Mouse (Mus musculus): Measurements from ENCODE around the gene 4930438A08Rik. TPM values are rescaled to one million over a fixed set of nuclear protein-coding genes. Genes with fewer than 3 reads are reported as not detected.
"Not testable (repeated sequence)": the region's sequence is repeated elsewhere in the genome, so short reads cannot be mapped to it uniquely, and the experiment has no call there.

4930438A08Rik gene
- polyA plus RNA-seq (2015; fragmentation: Nextera tagmentation; extraction: Ambion mirVana): not detected in 2 replicates

DNA sequence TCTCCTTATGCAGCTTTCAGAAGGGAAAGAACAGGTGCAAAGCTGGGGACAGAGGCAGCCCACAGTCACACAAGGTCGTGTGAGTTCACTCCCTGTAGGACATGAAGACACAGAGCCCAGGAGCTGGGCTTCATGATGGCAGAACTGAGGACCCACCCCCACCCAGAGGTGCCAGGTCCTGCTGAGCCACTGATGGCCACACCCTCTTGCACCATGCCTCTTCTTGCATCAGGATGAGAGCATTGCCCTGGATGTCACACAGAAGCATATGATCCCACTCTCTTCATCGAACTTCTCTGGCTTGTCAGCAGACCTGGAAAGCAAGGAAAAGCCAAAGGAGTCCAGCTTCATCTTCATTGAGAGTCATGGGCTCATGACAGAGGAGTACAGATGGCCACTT is at the start of gene 4930438A08Rik:
4930438A08Rik (plus strand) TSS at position 228 of the 400 bp plus-strand sequence.
- no peak within 1 kb of the TSS for H3K9ac ChIP-seq
- no peak for ATAC-seq (ENCODE audit: extremely low read depth, insufficient number of reproducible peaks, low FRiP score, low TSS enrichment)

GRCm38 (mm10) chr11:58224872-58225271 is 49.7 kb upstream of the 4930438A08Rik start:
- H3K4me1 ChIP-seq: peaks cover 24% of the 10 kb centered on the region
- not testable (repeated sequence) for H3K4me3 ChIP-seq; H3K9ac ChIP-seq; H3K27me3 ChIP-seq (replicated peaks); ATAC-seq (ENCODE audit: extremely low read depth, insufficient number of reproducible peaks, low FRiP score, low TSS enrichment); H3K9me3 ChIP-seq; H3K4me2 ChIP-seq; H3K36me3 ChIP-seq
- 69% methylated on average over 2 of the region's 2 CpGs for WGBS
- H3K27ac ChIP-seq (replicated peaks): 0 out of 2 replicates have a peak overlapping the region, but pooled peaks have one; percentile 28

More for the DNA sequence above, at the start of gene 4930438A08Rik:
- H3K4me3 ChIP-seq: no peak within 1 kb of the TSS
- H3K4me2 ChIP-seq: no peak within 1 kb of the TSS
- WGBS: 60% methylated on average over 2 of the region's 2 CpGs
- no peaks in the 10 kb centered on the region for H3K4me1 ChIP-seq
- H3K9me3 ChIP-seq: no peaks in the 10 kb centered on the region
- H3K27me3 ChIP-seq (replicated peaks): peaks cover 39% of the 10 kb centered on the region
- H3K27ac ChIP-seq (replicated peaks): no peak within 1 kb of the TSS
- no peaks in the 10 kb centered on the region for H3K36me3 ChIP-seq

DNA sequence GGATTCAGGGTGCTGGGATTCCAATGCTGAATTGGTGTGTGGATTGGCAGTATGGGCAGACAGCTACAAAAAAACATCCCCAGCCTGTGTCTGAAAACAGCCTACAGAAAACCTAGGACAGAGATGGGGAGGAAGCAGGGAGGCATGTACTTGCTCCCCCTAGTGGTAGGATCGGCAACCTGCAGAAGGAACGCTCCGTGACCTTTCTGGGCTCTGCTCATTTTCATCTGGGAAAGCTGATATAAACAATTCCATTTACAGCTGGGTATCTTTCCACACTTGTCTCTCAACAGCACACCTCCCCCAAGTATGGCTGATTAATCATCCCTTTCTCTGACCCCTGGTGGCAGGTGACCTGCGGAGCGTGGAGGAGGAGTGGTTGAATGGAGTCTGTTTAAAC is 48.9 kb upstream of the 4930438A08Rik start:
- H3K4me2 ChIP-seq: peak overlapping the region; percentile 54
- no peaks in the 10 kb centered on the region for H3K36me3 ChIP-seq
- ATAC-seq (ENCODE audit: extremely low read depth, insufficient number of reproducible peaks, low FRiP score, low TSS enrichment): no peak
- 3% methylated on average over 5 of the region's 5 CpGs for WGBS
- no peak overlapping the region for H3K9ac ChIP-seq
- H3K4me1 ChIP-seq: peaks cover 24% of the 10 kb centered on the region
- H3K4me3 ChIP-seq: no peak overlapping the region
- H3K9me3 ChIP-seq: no peaks in the 10 kb centered on the region
- H3K27me3 ChIP-seq (replicated peaks): peaks cover 4% of the 10 kb centered on the region; the same call in 1 of the 2 replicates
- peak overlapping the region; percentile 8; the same call in 1 of the 2 replicates for H3K27ac ChIP-seq (replicated peaks)

GRCm38 (mm10) chr11:58226425-58226824 is 48.2 kb upstream of the 4930438A08Rik start:
- H3K9me3 ChIP-seq: no peaks in the 10 kb centered on the region
- no peaks in the 10 kb centered on the region for H3K36me3 ChIP-seq
- H3K4me2 ChIP-seq: no peak overlapping the region
- no peak for ATAC-seq (ENCODE audit: extremely low read depth, insufficient number of reproducible peaks, low FRiP score, low TSS enrichment)
- peaks cover 8% of the 10 kb centered on the region for H3K27me3 ChIP-seq (replicated peaks)
- no peak overlapping the region for H3K4me3 ChIP-seq
- peaks cover 24% of the 10 kb centered on the region for H3K4me1 ChIP-seq
- H3K27ac ChIP-seq (replicated peaks): no peak overlapping the region
- H3K9ac ChIP-seq: no peak overlapping the region

DNA sequence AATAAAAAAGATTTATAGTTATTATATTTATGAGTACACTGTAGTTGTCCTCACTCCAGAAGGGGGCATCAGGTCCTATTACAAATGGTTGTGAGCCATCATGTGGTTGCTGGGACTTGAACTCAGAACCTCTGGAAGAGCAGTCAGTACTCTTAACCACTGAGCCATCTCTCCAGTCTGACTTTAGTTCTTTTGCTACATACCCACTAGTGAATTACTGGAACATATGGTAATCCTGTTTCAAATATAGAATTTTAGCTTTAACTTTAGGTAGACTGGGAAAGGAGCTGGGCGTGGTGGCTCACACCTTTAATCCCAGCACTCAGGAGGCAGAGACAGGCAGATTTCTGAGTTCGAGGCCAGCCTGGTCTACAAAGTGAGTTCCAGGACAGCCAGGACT is 46.6 kb upstream of the 4930438A08Rik start:
- ATAC-seq (ENCODE audit: extremely low read depth, insufficient number of reproducible peaks, low FRiP score, low TSS enrichment); H3K9me3 ChIP-seq; H3K27ac ChIP-seq (replicated peaks); H3K4me2 ChIP-seq; H3K36me3 ChIP-seq; H3K9ac ChIP-seq; H3K27me3 ChIP-seq (replicated peaks); H3K4me3 ChIP-seq: not testable (repeated sequence)
- H3K4me1 ChIP-seq: peaks cover 22% of the 10 kb centered on the region
- WGBS: 77% methylated on average over 2 of the region's 2 CpGs

- Histone ChIP-seq H3K4me1 (peaks cover 4% of the 10 kb centered on the region), H3K4me3 (no peak overlapping the region), H3K27ac (replicated peaks) (no peak overlapping the region), H3K4me2 (no peak overlapping the region), H3K27me3 (replicated peaks) (peaks cover 9% of the 10 kb centered on the region), H3K9ac (no peak overlapping the region), H3K9me3 (no peaks in the 10 kb centered on the region), H3K36me3 (no peaks in the 10 kb centered on the region)
- ATAC-seq (ENCODE audit: extremely low read depth, insufficient number of reproducible peaks, low FRiP score, low TSS enrichment): no peak
- 43% methylated on average over 16 of the region's 16 CpGs for WGBS
Measured at GRCm38 (mm10) chr11:58230396-58230910, 44.1 kb upstream of the 4930438A08Rik start.

DNA sequence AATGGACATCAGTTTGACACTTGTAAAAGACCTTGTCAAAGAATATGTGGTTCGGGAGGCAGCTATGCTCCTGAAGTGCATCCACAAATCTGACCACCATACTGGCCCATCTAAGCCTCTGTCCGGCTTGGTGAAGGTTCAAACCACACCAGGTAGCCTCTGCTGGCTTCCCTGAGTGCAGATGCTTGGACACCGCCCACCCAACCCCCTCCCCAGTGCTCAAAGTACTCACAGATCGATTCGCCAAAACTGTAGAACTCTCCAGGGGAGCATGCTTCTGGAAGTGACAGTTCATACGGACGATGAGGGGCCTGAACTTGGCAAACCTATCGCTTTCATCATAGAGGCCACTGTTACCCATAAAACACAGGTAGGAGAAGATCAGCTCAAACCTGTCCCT is 43.4 kb upstream of the 4930438A08Rik start:
- Histone ChIP-seq H3K4me3 (no peak overlapping the region), H3K27ac (replicated peaks) (no peak overlapping the region), H3K4me2 (no peak overlapping the region), H3K4me1 (no peaks in the 10 kb centered on the region), H3K9me3 (no peaks in the 10 kb centered on the region), H3K36me3 (no peaks in the 10 kb centered on the region), H3K27me3 (replicated peaks) (peaks cover 9% of the 10 kb centered on the region), H3K9ac (no peak overlapping the region)
- WGBS: 79% methylated on average over 8 of the region's 8 CpGs
- no peak for ATAC-seq (ENCODE audit: extremely low read depth, insufficient number of reproducible peaks, low FRiP score, low TSS enrichment)

DNA sequence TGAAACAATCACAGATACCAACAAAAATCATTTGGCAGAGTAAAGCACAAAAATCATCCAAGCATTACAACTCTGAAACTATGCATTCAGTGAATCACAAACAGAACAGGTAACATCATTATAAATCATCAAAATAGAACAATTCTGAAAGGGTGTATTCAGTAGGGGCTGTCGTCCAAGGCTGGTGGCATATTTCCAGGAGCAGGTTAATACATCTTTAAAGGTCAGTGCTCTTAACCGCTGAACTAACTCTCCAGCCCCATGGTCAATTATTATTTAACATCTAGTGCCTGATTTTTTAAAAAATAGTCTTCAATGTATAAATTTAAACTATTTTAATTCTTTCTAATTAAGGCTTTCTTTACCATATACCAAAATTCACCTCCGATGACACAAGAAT is 40.0 kb upstream of the 4930438A08Rik start:
- not testable (repeated sequence) for H3K9ac ChIP-seq

DNA sequence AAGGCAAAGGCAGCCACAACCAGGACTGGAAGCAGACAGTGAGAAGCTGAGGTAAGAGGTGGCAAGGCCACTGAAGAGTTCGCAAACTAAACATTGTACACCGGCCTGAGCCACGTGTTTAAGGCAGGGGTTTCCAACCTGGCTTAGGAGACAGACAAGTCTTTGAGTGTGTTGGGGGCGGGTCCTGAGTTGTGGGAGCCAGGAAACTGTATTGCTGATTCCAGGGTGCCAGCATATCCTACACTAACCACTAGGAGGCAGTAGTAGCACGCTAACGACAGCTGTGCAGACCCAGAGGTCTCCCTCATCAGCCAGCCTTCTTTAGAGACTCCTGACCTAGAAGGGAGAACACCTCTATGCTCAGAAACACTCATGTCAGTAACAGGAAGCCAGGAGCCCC is 39.4 kb upstream of the 4930438A08Rik start:
- no peak overlapping the region for H3K9ac ChIP-seq
- no peaks in the 10 kb centered on the region for H3K9me3 ChIP-seq
- H3K27ac ChIP-seq (replicated peaks): no peak overlapping the region
- no peak for ATAC-seq (ENCODE audit: extremely low read depth, insufficient number of reproducible peaks, low FRiP score, low TSS enrichment)
- H3K4me2 ChIP-seq: no peak overlapping the region
- peaks cover 5% of the 10 kb centered on the region; the same call in 1 of the 2 replicates for H3K27me3 ChIP-seq (replicated peaks)
- H3K36me3 ChIP-seq: no peaks in the 10 kb centered on the region
- H3K4me1 ChIP-seq: peaks cover 8% of the 10 kb centered on the region
- no peak overlapping the region for H3K4me3 ChIP-seq
- 14% methylated on average over 6 of the region's 6 CpGs for WGBS

More for the DNA sequence above, 40.0 kb upstream of the 4930438A08Rik start:
- H3K27me3 ChIP-seq (replicated peaks); H3K27ac ChIP-seq (replicated peaks); H3K4me3 ChIP-seq; H3K4me1 ChIP-seq; H3K36me3 ChIP-seq; H3K9me3 ChIP-seq; ATAC-seq (ENCODE audit: extremely low read depth, insufficient number of reproducible peaks, low FRiP score, low TSS enrichment); H3K4me2 ChIP-seq: not testable (repeated sequence)
- WGBS: 75% methylated on average over 3 of the region's 3 CpGs

GRCm38 (mm10) chr11:58238840-58239791 is 35.5 kb upstream of the 4930438A08Rik start:
- ATAC-seq (ENCODE audit: extremely low read depth, insufficient number of reproducible peaks, low FRiP score, low TSS enrichment): peak; percentile 92
- peak overlapping the region; percentile 69; the same call in 1 of the 2 replicates for H3K9ac ChIP-seq
- H3K9me3 ChIP-seq: no peaks in the 10 kb centered on the region
- 2% methylated on average over 37 of the region's 37 CpGs for WGBS
- peak overlapping the region; percentile 53 for H3K4me3 ChIP-seq
- peak overlapping the region; percentile 86 for H3K4me2 ChIP-seq
- H3K27me3 ChIP-seq (replicated peaks): peaks cover 4% of the 10 kb centered on the region; the same call in 1 of the 2 replicates
- no peak overlapping the region for H3K27ac ChIP-seq (replicated peaks)
- H3K4me1 ChIP-seq: peaks cover 8% of the 10 kb centered on the region
- no peaks in the 10 kb centered on the region for H3K36me3 ChIP-seq

GRCm38 (mm10) chr11:58247294-58247693 is 27.3 kb upstream of the 4930438A08Rik start:
- 43% methylated on average over 4 of the region's 4 CpGs for WGBS
- Histone ChIP-seq H3K4me2 (no peak overlapping the region), H3K9me3 (no peaks in the 10 kb centered on the region), H3K36me3 (no peaks in the 10 kb centered on the region), H3K27me3 (replicated peaks) (peaks cover 7% of the 10 kb centered on the region; the same call in 1 of the 2 replicates), H3K4me1 (no peaks in the 10 kb centered on the region), H3K9ac (no peak overlapping the region), H3K4me3 (no peak overlapping the region), H3K27ac (replicated peaks) (no peak overlapping the region)
- ATAC-seq (ENCODE audit: extremely low read depth, insufficient number of reproducible peaks, low FRiP score, low TSS enrichment): no peak

Data from heart, embryonic 13.5 days (tissue).